Mouse (Mus musculus) layer of hippocampus, postnatal 10 days (tissue): ENCODE results near the gene Sec1. TPM values are rescaled to one million over a fixed set of nuclear protein-coding genes. Genes with fewer than 3 reads are reported as not detected.

ENCODE experiments used
- DNase-seq, 2 experiments: peaks; one replicate each; pipeline ENCODE4 v3.0.0; 2021; ENCODE audit warnings: low spot score in 2 of 2
- total RNA-seq, 2 experiments: library from RNA; stranded (reverse); gene quantifications; 2 replicates each; pipeline ENCODE4 v1.2.3; 2021

Sec1 gene
- total RNA-seq, 2 experiments from 2014 or later, result 0.14 to 0.18 TPM

- peak; percentile 84 to 87 for DNase-seq
Measured at GRCm38 (mm10) chr7:45705873-45706281, 11.7 kb upstream of the Sec1 start.

GRCm38 (mm10) chr7:45705443-45705864, 11.3 kb upstream of the Sec1 start:
- DNase-seq, result no peak

GRCm38 (mm10) chr7:45704730-45705442, 10.7 kb upstream of the Sec1 start, which contains the start of gene Dbp:
TSS of gene Dbp (plus strand) at chr7:45705088.
- DNase-seq, result peak; percentile 98

GRCm38 (mm10) chr7:45704046-45704559, 9.9 kb upstream of the Sec1 start:
- DNase-seq, result peak; percentile 74 to 81

- no peak for DNase-seq
Measured at GRCm38 (mm10) chr7:45703521-45704033, 9.4 kb upstream of the Sec1 start.

GRCm38 (mm10) chr7:45702809-45703520, 8.8 kb upstream of the Sec1 start:
- DNase-seq, result no peak

GRCm38 (mm10) chr7:45702316-45702715, 8.1 kb upstream of the Sec1 start:
- DNase-seq, result no peak

GRCm38 (mm10) chr7:45701607-45702006, 7.4 kb upstream of the Sec1 start:
- DNase-seq, result peak in 1 of 2 experiments; percentile 4

GRCm38 (mm10) chr7:45701072-45701471, 6.9 kb upstream of the Sec1 start:
- peak in 1 of 2 experiments; percentile 55 for DNase-seq

- peak; percentile 73 to 79 for DNase-seq
Measured at GRCm38 (mm10) chr7:45700301-45701015, 6.3 kb upstream of the Sec1 start.

GRCm38 (mm10) chr7:45699523-45700141, 5.4 kb upstream of the Sec1 start, which contains the start of gene Car11:
TSS of gene Car11 (plus strand) at chr7:45699843.
- DNase-seq, result peak in 1 of 2 experiments; percentile 59

GRCm38 (mm10) chr7:45697894-45698293, 3.7 kb upstream of the Sec1 start:
- no peak for DNase-seq

GRCm38 (mm10) chr7:45695098-45695497, 896 bp upstream of the Sec1 start:
- no peak for DNase-seq

- no peak for DNase-seq
Measured at GRCm38 (mm10) chr7:45692364-45692763, 1.8 kb downstream of the Sec1 start.

GRCm38 (mm10) chr7:45689800-45690199, 4.4 kb downstream of the Sec1 start:
- DNase-seq, result no peak

- no peak for DNase-seq
Measured at GRCm38 (mm10) chr7:45689099-45689498, 5.1 kb downstream of the Sec1 start.

GRCm38 (mm10) chr7:45686841-45687240, 7.4 kb downstream of the Sec1 start:
- no peak for DNase-seq

- no peak for DNase-seq
Measured at GRCm38 (mm10) chr7:45685811-45686210, 8.4 kb downstream of the Sec1 start.

GRCm38 (mm10) chr7:45683396-45684050, 10.7 kb downstream of the Sec1 start, which contains the start of gene Ntn5:
TSS of gene Ntn5 (plus strand) at chr7:45684022.
- no peak for DNase-seq
